Mouse (Mus musculus) CH12.LX (cell line): ENCODE measurements around the gene Pdcd6ip. TPM values are rescaled to one million over a fixed set of nuclear protein-coding genes. Genes with fewer than 3 reads are reported as not detected.

Experiments used
- DNase-seq: peaks from one replicate; pipeline ENCODE4 v3.0.0-alpha.2; 2013; ENCODE audit errors: extremely low read depth
- H3K27ac ChIP-seq: 2 replicates; pipeline ENCODE4 v1.5.1; 2012; ENCODE audit warnings: low read depth, mild to moderate bottlenecking, control low read depth, moderate library complexity; ENCODE audit not compliant: insufficient read depth
- H3K27me3 ChIP-seq: replicated peaks from 2 replicates; pipeline ENCODE3; 2012; ENCODE audit warnings: inconsistent platforms
- H3K36me3 ChIP-seq, 2 experiments: replicated peaks in 1 of 2; 2 replicates each; pipeline versions ENCODE3 to v1.6.1; 2012; ENCODE audit warnings: inconsistent platforms in 1 of 2, low read length in 1 of 2, mild to moderate bottlenecking in 1 of 2, mixed read lengths in 1 of 2, moderate library complexity in 1 of 2; ENCODE audit not compliant: control insufficient read depth in 1 of 2, insufficient read depth in 1 of 2
- H3K4me1 ChIP-seq, 2 experiments: 2 replicates each; pipeline ENCODE4 v1.6.1; 2012; ENCODE audit warnings: inconsistent platforms in 1 of 2, moderate library complexity in 1 of 2; ENCODE audit not compliant: insufficient read depth in 2 of 2, control insufficient read depth in 1 of 2
- H3K4me2 ChIP-seq: 2 replicates; pipeline ENCODE4 v1.6.1; 2012; ENCODE audit warnings: low read depth, mild to moderate bottlenecking, control low read depth; ENCODE audit not compliant: poor library complexity, insufficient read depth, severe bottlenecking
- H3K4me3 ChIP-seq, 3 experiments: fragments of 150-350 bp in 1 of 3; sonication (generic) in 1 of 3; replicated peaks in 1 of 3; 2 replicates each; pipeline versions ENCODE3 to v1.5.1; 2011 to 2012; ENCODE audit warnings: low read depth in 2 of 3, low read length in 2 of 3, mild to moderate bottlenecking in 2 of 3, moderate library complexity in 2 of 3, control low read depth in 1 of 3, improper control_type of control experiment in 1 of 3, inconsistent platforms in 1 of 3, mixed read lengths in 1 of 3; ENCODE audit not compliant: poor library complexity in 1 of 3
- H3K79me2 ChIP-seq: replicated peaks from 2 replicates; pipeline ENCODE4 v1.6.1; 2012; ENCODE audit warnings: mild to moderate bottlenecking, moderate library complexity; ENCODE audit not compliant: control insufficient read depth, poor library complexity, insufficient read depth, severe bottlenecking; ENCODE audit errors: extremely low read depth
- H3K9ac ChIP-seq: 2 replicates; pipeline ENCODE4 v1.6.1; 2012; ENCODE audit warnings: low read depth, mild to moderate bottlenecking, control low read depth, moderate library complexity; ENCODE audit not compliant: insufficient read depth
- H3K9me3 ChIP-seq: replicated peaks from 2 replicates; pipeline ENCODE3; 2012; ENCODE audit warnings: low read length, inconsistent platforms, mixed read lengths
- CHD2 ChIP-seq: IDR thresholded peaks from 2 replicates; pipeline ENCODE4 v1.6.1; 2011; ENCODE audit warnings: low read length, improper control_type of control experiment
- CTCF ChIP-seq, 2 experiments: IDR thresholded peaks in 1 of 2; conservative IDR thresholded peaks in 1 of 2; 2 replicates each; pipeline ENCODE4 v1.5.1; 2011 to 2012; ENCODE audit warnings: low read depth in 2 of 2, low read length in 2 of 2, improper control_type of control experiment in 1 of 2, inconsistent platforms in 1 of 2, mild to moderate bottlenecking in 1 of 2, moderate library complexity in 1 of 2
- E2F4 ChIP-seq: IDR thresholded peaks from 2 replicates; pipeline ENCODE4 v1.6.1; 2011; ENCODE audit warnings: low read depth, low read length, improper control_type of control experiment; ENCODE audit not compliant: insufficient replicate concordance
- EP300 ChIP-seq: IDR thresholded peaks from 2 replicates; pipeline ENCODE4 v1.6.1; 2011; ENCODE audit warnings: low read length, improper control_type of control experiment
- JUN ChIP-seq: IDR thresholded peaks from 2 replicates; pipeline ENCODE4 v1.6.1; 2011; ENCODE audit warnings: low read depth, mild to moderate bottlenecking, low read length, improper control_type of control experiment, moderate library complexity; ENCODE audit not compliant: insufficient read depth
- KAT2A ChIP-seq: IDR thresholded peaks from 2 replicates; pipeline ENCODE4 v1.6.1; 2012; ENCODE audit warnings: low read length, improper control_type of control experiment, inconsistent platforms; ENCODE audit not compliant: insufficient replicate concordance
- MAFK ChIP-seq: IDR thresholded peaks from 2 replicates; pipeline ENCODE4 v1.6.1; 2011; ENCODE audit warnings: low read length, improper control_type of control experiment; ENCODE audit not compliant: insufficient replicate concordance
- MAX ChIP-seq: IDR thresholded peaks from 2 replicates; pipeline ENCODE4 v1.6.1; 2011; ENCODE audit warnings: low read length, improper control_type of control experiment
- MEF2A ChIP-seq: IDR thresholded peaks from 2 replicates; pipeline ENCODE4 v1.6.1; 2014; ENCODE audit warnings: low read depth, mild to moderate bottlenecking, inconsistent platforms, low read length, improper control_type of control experiment, borderline replicate concordance
- MYC ChIP-seq: IDR thresholded peaks from 2 replicates; pipeline ENCODE4 v1.6.1; 2011; ENCODE audit warnings: low read depth, mild to moderate bottlenecking, improper control_type of control experiment, low read length
- NELFE ChIP-seq: IDR thresholded peaks from 2 replicates; pipeline ENCODE4 v1.6.1; 2011; ENCODE audit warnings: low read depth, low read length, improper control_type of control experiment
- RCOR1 ChIP-seq: conservative IDR thresholded peaks from 2 replicates; pipeline ENCODE4 v1.6.1; 2012; ENCODE audit warnings: low read depth, mild to moderate bottlenecking, inconsistent platforms, low read length, improper control_type of control experiment
- TCF12 ChIP-seq: IDR thresholded peaks from 2 replicates; pipeline ENCODE4 v1.6.1; 2014; ENCODE audit warnings: low read depth, mild to moderate bottlenecking, inconsistent platforms, low read length, improper control_type of control experiment
- UBTF ChIP-seq: IDR thresholded peaks from 2 replicates; pipeline ENCODE4 v1.6.1; 2012; ENCODE audit warnings: low read depth, mild to moderate bottlenecking, inconsistent platforms, low read length, improper control_type of control experiment, moderate library complexity
- USF2 ChIP-seq: conservative IDR thresholded peaks from 2 replicates; pipeline ENCODE4 v1.6.1; 2011; ENCODE audit warnings: low read depth, low read length, improper control_type of control experiment
- ZKSCAN1 ChIP-seq: IDR thresholded peaks from 2 replicates; pipeline ENCODE4 v1.6.1; 2012; ENCODE audit warnings: low read depth, inconsistent platforms, low read length, improper control_type of control experiment, borderline replicate concordance
- ZNF384 ChIP-seq: IDR thresholded peaks from 2 replicates; pipeline ENCODE4 v1.6.1; 2012; ENCODE audit warnings: low read depth, low read length, improper control_type of control experiment, inconsistent platforms
- dilution Hi-C: fragments of 300-500 bp; cut with MboI; formaldehyde crosslinking; loops from 2 replicates; pipeline ENCODE4 v1.14.3; 2020; ENCODE audit warnings: low sequenced_read_pairs; ENCODE audit not compliant: extremely low pct_unique_long_range_greater_than_20kb, extremely low pct_ligation_motif_present
- in situ Hi-C: fragments of 300-500 bp; cut with MboI; formaldehyde crosslinking; loops from 3 replicates; pipeline ENCODE4 v1.14.3; 2019; ENCODE audit warnings: low sequenced_read_pairs, low pct_ligation_motif_present, low pct_unique_long_range_greater_than_20kb, mixed read lengths
- polyA plus RNA-seq: library from polyadenylated mRNA; unstranded; fragments of >175 nt; gene quantifications from 2 replicates; pipeline ENCODE4 v1.2.1, GENCODE M21; 2012; ENCODE audit warnings: low read depth; ENCODE audit not compliant: insufficient read length
- total RNA-seq, 2 experiments: library from RNA; depleted of rRNA; stranded (reverse); fragments of 300-350 nt in 1 of 2; fragments of >200 nt in 1 of 2; gene quantifications; 2 replicates each; pipeline ENCODE4 v1.2.3; 2012 to 2014

Pdcd6ip gene
- total and polyA plus RNA-seq, 3 experiments = 23.3 to 75.6 (median 29.5) TPM

GRCm38 (mm10) chr9:113624086-113624485, 84.0 kb downstream of the Pdcd6ip start:
- H3K36me3 ChIP-seq = no peaks in the 10 kb centered on the region
- H3K27ac ChIP-seq = no peak overlapping the region
- no peak overlapping the region for H3K4me2 ChIP-seq
- no peaks in the 10 kb centered on the region for H3K27me3 ChIP-seq
- H3K9me3 ChIP-seq = no peaks in the 10 kb centered on the region
- H3K79me2 ChIP-seq = no peaks in the 10 kb centered on the region
- dilution Hi-C loops = no loop called here
- TF ChIP-seq UBTF (no peak), TCF12 (no peak), ZNF384 (no peak), NELFE (no peak), CHD2 (no peak), MYC (no peak)
- TF ChIP-seq, all 38 proteins: peak for 0
- Histone ChIP-seq H3K4me1 (no peaks in the 10 kb centered on the region), H3K4me3 (no peak overlapping the region), H3K9ac (no peak overlapping the region)
- DNase-seq = no peak
- in situ Hi-C loops = no loop called here

DNA sequence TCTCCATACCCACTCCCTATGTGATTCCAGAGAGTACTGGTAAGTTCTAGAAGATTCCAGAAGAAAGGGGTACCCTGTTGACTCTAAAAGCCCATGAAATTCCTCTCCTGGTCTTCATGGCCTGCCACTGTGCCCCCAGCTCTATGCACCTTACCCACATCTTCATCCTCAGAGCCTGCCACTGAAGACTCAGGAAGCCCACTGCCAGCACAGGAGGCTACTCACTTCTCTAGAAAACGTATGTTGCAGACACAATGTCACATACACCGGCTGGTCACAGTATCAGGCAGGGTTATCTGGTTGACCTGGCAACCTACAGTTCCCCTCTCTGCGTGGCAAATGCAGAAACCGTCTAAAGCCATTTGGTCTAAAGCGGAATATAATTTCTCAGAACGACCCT, 91.0 kb downstream of the Pdcd6ip start:
- Histone ChIP-seq H3K79me2 (no peaks in the 10 kb centered on the region), H3K4me3 (no peak overlapping the region)
- no peak for TF ChIP-seq ZKSCAN1
- TF ChIP-seq, all 38 proteins: peak for 0
- H3K4me2 ChIP-seq = no peak overlapping the region
- H3K36me3 ChIP-seq = no peaks in the 10 kb centered on the region
- no peak for DNase-seq
- no peaks in the 10 kb centered on the region for H3K27me3 ChIP-seq
- no peaks in the 10 kb centered on the region for H3K4me1 ChIP-seq
- dilution Hi-C loops (no loop called here), in situ Hi-C loops (no loop called here)
- no peak overlapping the region for H3K27ac ChIP-seq
- no peaks in the 10 kb centered on the region for H3K9me3 ChIP-seq
- H3K9ac ChIP-seq = no peak overlapping the region

DNA sequence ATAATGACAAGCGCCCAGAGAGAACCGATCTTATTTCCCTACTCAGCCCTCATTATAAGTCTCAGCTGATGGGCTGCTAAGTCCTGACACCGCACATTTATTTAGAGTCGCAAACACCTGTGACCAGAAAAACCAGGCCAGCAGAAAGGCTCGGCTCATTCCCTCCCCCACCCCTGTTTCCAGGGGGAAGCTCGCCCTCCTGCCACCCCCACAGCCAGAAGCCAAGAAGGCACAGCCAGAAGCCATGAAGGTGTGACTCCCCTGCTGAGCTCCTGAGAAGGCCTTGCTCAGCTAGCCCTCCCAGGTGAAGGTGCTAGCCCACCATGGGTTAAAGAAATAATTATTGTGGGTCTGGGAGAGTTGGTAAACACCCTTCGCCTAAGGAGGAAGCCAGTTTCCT, 97.3 kb downstream of the Pdcd6ip start:
- dilution Hi-C loops = no loop called here

DNA sequence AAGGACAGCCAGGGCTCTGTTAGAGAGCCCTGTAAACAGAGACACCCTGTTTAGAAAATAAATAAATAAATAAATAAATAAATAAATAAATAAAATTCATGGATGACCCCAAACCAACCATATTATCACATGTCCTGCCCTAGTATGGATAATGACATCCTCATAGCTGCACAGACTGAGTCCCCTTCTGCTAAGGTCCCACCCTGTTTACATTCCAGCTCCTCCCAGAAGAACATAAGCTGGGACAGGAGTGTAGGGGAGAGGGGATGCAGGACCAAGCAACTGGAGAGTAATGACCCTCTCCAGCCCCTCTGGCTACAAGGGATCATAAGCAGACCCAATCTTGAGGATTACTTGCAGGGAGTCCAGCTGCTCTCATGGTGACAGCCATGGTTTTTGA, 105.9 kb downstream of the Pdcd6ip start:
- no peak for TF ChIP-seq ZNF384
- TF ChIP-seq USF2 = no peak
- TF ChIP-seq NELFE = no peak
- no peak for TF ChIP-seq RCOR1
- no peak for TF ChIP-seq E2F4
- TF ChIP-seq MAX = no peak
- no peak for TF ChIP-seq CTCF (conservative IDR thresholded peaks at IDR 0.05 in 1 of 2, IDR thresholded peaks at IDR 0.05 in 1 of 2; ENCODE audit: low read depth in 2 of 2, low read length in 2 of 2)
- no peak for TF ChIP-seq CHD2
- TF ChIP-seq MEF2A = no peak
- no peak for TF ChIP-seq MYC
- TF ChIP-seq KAT2A = no peak
- no peak for TF ChIP-seq EP300
- no peak for TF ChIP-seq JUN
- TF ChIP-seq MAFK = no peak

More for the DNA sequence above, 97.3 kb downstream of the Pdcd6ip start:
- H3K27me3 ChIP-seq = no peaks in the 10 kb centered on the region
- no peaks in the 10 kb centered on the region for H3K9me3 ChIP-seq
- H3K79me2 ChIP-seq = no peaks in the 10 kb centered on the region
- no peak for TF ChIP-seq UBTF
- TF ChIP-seq, all 38 proteins: peak for 0
- Histone ChIP-seq H3K9ac (no peak overlapping the region), H3K4me2 (no peak overlapping the region), H3K27ac (no peak overlapping the region), H3K4me1 (no peaks in the 10 kb centered on the region), H3K36me3 (no peaks in the 10 kb centered on the region), H3K4me3 (no peak overlapping the region)
- no peak for DNase-seq
- in situ Hi-C loops = no loop called here

More for the DNA sequence above, 105.9 kb downstream of the Pdcd6ip start:
- Histone ChIP-seq H3K4me1 (no peaks in the 10 kb centered on the region), H3K27ac (no peak overlapping the region), H3K4me2 (no peak overlapping the region), H3K79me2 (no peaks in the 10 kb centered on the region), H3K27me3 (no peaks in the 10 kb centered on the region), H3K9ac (no peak overlapping the region), H3K36me3 (no peaks in the 10 kb centered on the region), H3K9me3 (no peaks in the 10 kb centered on the region), H3K4me3 (no peak overlapping the region)
- in situ Hi-C loops = no loop called here
- dilution Hi-C loops = no loop called here
- DNase-seq = no peak
